Mouse (Mus musculus) liver, adult 2 months (tissue): Measurements from ENCODE around the gene Ccl2.

ENCODE experiments used
- CTCF ChIP-seq: fragments of 200-500 bp; IDR thresholded peaks from 2 replicates; pipeline ENCODE4 v1.5.1; 2011; ENCODE audit warnings: low read depth, low read length, control low read depth
- POLR2A ChIP-seq: fragments of 200-500 bp; IDR thresholded peaks from 2 replicates; pipeline ENCODE4 v1.6.1; 2011; ENCODE audit warnings: low read length, control low read depth; ENCODE audit not compliant: insufficient read depth; ENCODE audit errors: extremely low read depth

DNA sequence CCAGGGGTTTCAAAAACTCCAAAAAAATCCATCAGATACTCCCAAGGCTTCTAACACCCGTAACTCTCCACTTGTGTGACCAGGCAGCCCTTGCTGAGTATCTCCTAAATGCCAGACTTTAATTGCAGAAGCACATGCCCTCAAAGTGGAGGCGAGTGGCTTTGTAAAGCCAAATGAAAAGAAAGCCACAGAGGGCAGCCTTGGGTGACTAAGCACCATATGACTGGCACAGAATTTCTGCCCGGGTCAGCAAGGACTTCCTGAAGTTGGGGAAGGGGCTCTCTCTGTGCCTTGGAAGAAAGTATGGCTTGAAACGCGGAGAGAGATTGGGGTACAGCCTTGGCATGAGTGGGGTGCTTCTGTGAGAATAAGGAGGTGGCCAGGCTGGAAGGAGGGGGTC lies 38.3 kb upstream of the Ccl2 start:
- TF ChIP-seq CTCF (no peak), POLR2A (no peak)
